Mouse (Mus musculus) G1E (cell line): Measurements from ENCODE around the gene Adarb2.

Source experiments
- CTCF ChIP-seq: IDR thresholded peaks from 2 replicates; pipeline ENCODE4 v1.5.1; 2012; ENCODE audit warnings: low read depth, low read length, inconsistent platforms, mixed read lengths
- GATA1 ChIP-seq: IDR thresholded peaks from 2 replicates; pipeline ENCODE4 v1.6.1; 2012; ENCODE audit warnings: borderline replicate concordance, low read length, inconsistent platforms, mixed read lengths
- POLR2AphosphoS5 ChIP-seq: IDR thresholded peaks from 2 replicates; pipeline ENCODE4 v1.6.1; 2012; ENCODE audit warnings: low read depth, low read length, inconsistent platforms; ENCODE audit not compliant: insufficient replicate concordance
- TAL1 ChIP-seq: conservative IDR thresholded peaks from 2 replicates; pipeline ENCODE4 v1.6.1; 2012; ENCODE audit warnings: low read depth, low read length, inconsistent platforms, mixed read lengths

DNA sequence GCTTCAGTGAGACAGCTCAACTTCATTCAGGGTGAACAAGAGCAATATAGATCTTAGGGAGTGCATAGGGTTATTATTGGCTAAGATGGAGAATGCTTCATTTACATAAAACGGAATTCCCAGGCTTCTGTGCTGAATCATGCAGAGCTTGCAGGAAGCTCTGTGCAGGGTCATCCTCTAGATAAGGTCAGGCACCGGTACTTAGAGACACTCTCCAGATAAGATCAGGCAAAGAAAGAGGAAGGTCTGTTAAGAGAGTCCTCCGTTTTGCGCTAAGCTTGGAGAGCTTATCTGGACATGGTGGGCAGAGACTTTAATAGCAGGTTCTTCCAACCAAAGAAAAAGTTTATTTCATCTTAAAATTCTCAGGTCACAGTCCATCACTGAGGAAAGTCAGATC lies 542.9 kb downstream of the Adarb2 start:
- TF ChIP-seq GATA1 = no peak
- no peak for TF ChIP-seq CTCF
- TF ChIP-seq TAL1 = no peak
- TF ChIP-seq POLR2AphosphoS5 = no peak
